ENCODE assay signal across 17 mouse cellular contexts in the genomic region with DNA sequence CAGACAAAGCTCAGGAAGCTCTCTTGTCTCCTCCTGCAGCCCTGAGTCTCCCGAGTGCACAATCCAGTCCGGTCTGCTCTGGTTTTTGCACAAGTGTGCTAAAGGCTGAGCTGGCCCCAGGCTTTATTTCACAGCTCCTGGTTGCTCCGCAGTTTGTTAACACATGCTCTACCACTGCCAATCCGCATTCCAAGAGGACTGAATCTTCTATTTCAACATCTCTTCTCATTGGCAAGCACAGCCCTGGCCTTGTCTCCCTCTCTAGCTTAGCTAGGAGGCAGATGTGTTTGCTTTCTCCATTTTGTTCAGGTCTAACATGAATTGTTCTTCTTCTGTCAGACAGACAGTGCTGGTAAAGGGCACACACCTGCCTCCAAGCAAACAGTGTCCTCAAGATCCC.
A peak's percentile ranks its signal among the peaks of the same experiment; 100 is the strongest.
DNase-seq lines count a peak whose midpoint lies in the region; ATAC-seq lines count a peak whose summit lies in the region.
"Had no signal": no experiment of that assay in that cellular context is flagged by ENCODE, and none has a peak within 500 bp of the region (broad histone marks: within the 10 kb centered on the region; RNA-seq: fewer than 3 reads in every experiment).

No protein-coding gene starts in this region.

- H3K27ac ChIP-seq in embryonic facial prominence, embryonic 15.5 days (replicated peaks), result no peak overlapping the region; the same call in 1 of the 2 replicates
- H3K27ac ChIP-seq: forebrain, embryonic 13.5 days; hindbrain, embryonic 13.5 days; liver, embryonic 15.5 days; midbrain, embryonic 13.5 days; neural tube, embryonic 13.5 days had no signal

- peak; percentile 1 to 27 for DNase-seq in heart, adult 18-20 months
- DNase-seq in heart, adult 11 months, result no peak
- DNase-seq in retina, postnatal 1 day, result peak; percentile 5
- DNase-seq in retina, embryonic 14.5 days (ENCODE audit: low spot score), result no peak
- DNase-seq in urinary bladder, postnatal 36 days (ENCODE audit: low spot score in 2 of 2), result peak; percentile 3 to 49
- DNase-seq in left cerebral cortex, adult 9 months (ENCODE audit: low spot score in 2 of 2), result no peak
- DNase-seq in frontal cortex, adult 2 months (ENCODE audit: extremely low spot score in 1 of 2, low spot score in 1 of 2), result no peak
- DNase-seq: cerebellum, adult 18-20 months; kidney, adult 2 months; right cerebral cortex, postnatal 25 days had no signal

- H3K9ac ChIP-seq in embryonic facial prominence, embryonic 15.5 days, result no peak overlapping the region
- H3K9ac ChIP-seq: forebrain, embryonic 13.5 days; hindbrain, embryonic 13.5 days; liver, embryonic 15.5 days; midbrain, embryonic 13.5 days; neural tube, embryonic 13.5 days had no signal

- H3K4me1 ChIP-seq in embryonic facial prominence, embryonic 15.5 days, result 0 out of 2 replicates have a peak, but pooled peaks cover 6% of the 10 kb centered on the region
- H3K4me1 ChIP-seq: hindbrain, embryonic 13.5 days; liver, embryonic 15.5 days; midbrain, embryonic 13.5 days; neural tube, embryonic 13.5 days had no signal

- no peaks in the 10 kb centered on the region for H3K9me3 ChIP-seq in embryonic facial prominence, embryonic 15.5 days (replicated peaks)
- H3K9me3 ChIP-seq: forebrain, embryonic 13.5 days; hindbrain, embryonic 13.5 days; liver, embryonic 15.5 days; midbrain, embryonic 13.5 days; neural tube, embryonic 13.5 days had no signal

- H3K27me3 ChIP-seq in embryonic facial prominence, embryonic 15.5 days, result no peaks in the 10 kb centered on the region
- H3K27me3 ChIP-seq: forebrain, embryonic 13.5 days; hindbrain, embryonic 13.5 days; liver, embryonic 15.5 days; midbrain, embryonic 13.5 days; neural tube, embryonic 13.5 days had no signal

- ATAC-seq in embryonic facial prominence, embryonic 15.5 days (ENCODE audit: insufficient number of reproducible peaks, low FRiP score, low TSS enrichment, low read depth), result peak; percentile 47; the same call in 1 of the 2 replicates
- ATAC-seq: forebrain, embryonic 13.5 days; midbrain, embryonic 13.5 days had no signal

- WGBS in embryonic facial prominence, embryonic 15.5 days, result 35% methylated on average over 4 of the region's 4 CpGs

- H3K4me2 ChIP-seq in embryonic facial prominence, embryonic 15.5 days (replicated peaks), result no peak overlapping the region
- H3K4me2 ChIP-seq: forebrain, embryonic 13.5 days; heart, embryonic 11.5 days; hindbrain, embryonic 13.5 days; liver, embryonic 15.5 days; midbrain, embryonic 13.5 days; neural tube, embryonic 13.5 days had no signal

- H3K36me3 ChIP-seq in embryonic facial prominence, embryonic 15.5 days, result no peaks in the 10 kb centered on the region
- H3K36me3 ChIP-seq: hindbrain, embryonic 13.5 days; liver, embryonic 15.5 days; midbrain, embryonic 13.5 days; neural tube, embryonic 13.5 days had no signal

- H3K4me3 ChIP-seq in embryonic facial prominence, embryonic 15.5 days (replicated peaks), result no peak overlapping the region
- H3K4me3 ChIP-seq: forebrain, embryonic 13.5 days; hindbrain, embryonic 13.5 days; liver, embryonic 15.5 days; midbrain, embryonic 13.5 days; neural tube, embryonic 13.5 days had no signal

Comparison
In these comparisons a context has a peak if more than half of its experiments do, and no peak if none do; other contexts are left out.
1. DNase-seq: peak in heart, adult 18-20 months (2 of 2), retina, postnatal 1 day (single experiment) and urinary bladder, postnatal 36 days (2 of 2); none in heart, adult 11 months (single experiment), retina, embryonic 14.5 days (single experiment), left cerebral cortex, adult 9 months (0 of 2) and frontal cortex, adult 2 months (0 of 2).